Mouse (Mus musculus): ENCODE data around the gene Olfr648. TPM values are rescaled to one million over a fixed set of nuclear protein-coding genes. Genes with fewer than 3 reads are reported as not detected.

Gene Olfr648
- not detected in 2 replicates for total RNA-seq (2021)
- long read RNA-seq, experiment 1, result 0 reads
- long read RNA-seq, experiment 2, result 0 reads

DNA sequence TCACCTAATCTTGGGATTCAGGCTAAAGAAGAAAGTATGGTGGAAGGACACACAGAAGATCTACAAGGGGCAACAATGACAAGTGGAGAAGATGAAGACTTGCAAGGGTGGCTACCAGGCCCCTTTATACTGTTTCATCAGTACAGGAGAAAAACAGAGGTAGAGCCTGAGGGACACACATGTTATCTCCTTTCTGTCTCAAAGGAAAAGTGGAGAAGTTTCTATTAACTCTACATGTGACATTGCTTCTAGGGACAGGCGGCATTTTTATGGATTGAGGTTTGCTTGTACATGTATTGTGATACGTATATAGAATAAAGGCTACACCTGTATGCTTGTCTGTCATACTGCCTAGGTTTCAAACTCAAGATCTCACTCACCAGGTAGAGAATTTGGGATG lies at the start of gene Olfr648:
Gene Olfr648, minus strand, starts transcription at position 101 of the 400 bp plus-strand sequence.
- DNase-seq, result no peak

- peak; percentile 48 for DNase-seq
These were observed 48.0 kb upstream of the Olfr648 start for GRCm38 (mm10) chr7:104231203-104231602.

DNA sequence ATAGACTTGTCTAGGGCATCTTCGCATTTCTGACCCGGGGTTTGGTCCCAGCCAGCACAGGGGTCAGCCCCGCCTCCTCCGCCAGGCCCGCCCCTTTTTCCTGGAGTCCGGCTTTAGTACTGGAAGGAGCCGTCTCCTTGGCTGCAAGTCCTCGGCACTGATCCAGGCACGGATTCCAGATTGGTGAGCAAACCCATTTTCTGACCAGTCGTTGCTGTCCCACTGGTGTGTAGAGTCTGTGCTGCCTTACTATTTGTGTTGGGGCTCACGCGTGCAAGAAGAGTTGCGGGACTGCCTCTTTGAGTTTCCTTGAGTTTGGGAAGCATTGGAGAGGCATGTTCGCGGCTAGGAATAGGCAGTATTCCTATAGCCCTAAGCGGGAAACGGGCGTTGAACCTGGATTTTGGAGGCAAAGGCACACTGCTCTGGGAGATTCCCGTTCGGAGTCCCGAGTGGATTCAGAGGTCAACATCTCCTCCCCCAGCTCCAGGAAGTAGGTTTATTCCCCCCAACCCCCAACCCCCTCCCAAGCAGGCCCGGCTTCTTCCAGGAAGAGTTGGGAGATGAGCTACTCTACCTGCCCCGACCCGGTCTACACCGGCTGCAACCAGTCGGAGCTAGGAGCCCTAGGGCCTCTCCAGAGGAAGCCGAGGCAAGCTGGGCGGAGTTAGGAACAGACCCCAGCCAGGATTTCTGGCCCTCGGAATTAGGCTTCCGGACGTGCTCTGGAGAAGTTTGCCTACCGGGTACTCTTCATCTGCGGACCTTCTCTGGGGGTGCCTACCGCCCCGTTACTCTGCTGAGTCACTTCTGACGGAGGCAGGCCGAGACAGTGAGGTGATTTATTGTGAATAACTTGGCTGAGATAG lies 35.7 kb upstream of the Olfr648 start, which contains the start of gene Trim6:
Gene Trim6, plus strand, starts transcription at position 93 of the 869 bp plus-strand sequence.
- DNase-seq, result peak; percentile 91

GRCm38 (mm10) chr7:104217881-104218280 lies 34.7 kb upstream of the Olfr648 start:
- DNase-seq, result no peak

GRCm38 (mm10) chr7:104216011-104216535 lies 32.9 kb upstream of the Olfr648 start:
- no peak for DNase-seq

DNA sequence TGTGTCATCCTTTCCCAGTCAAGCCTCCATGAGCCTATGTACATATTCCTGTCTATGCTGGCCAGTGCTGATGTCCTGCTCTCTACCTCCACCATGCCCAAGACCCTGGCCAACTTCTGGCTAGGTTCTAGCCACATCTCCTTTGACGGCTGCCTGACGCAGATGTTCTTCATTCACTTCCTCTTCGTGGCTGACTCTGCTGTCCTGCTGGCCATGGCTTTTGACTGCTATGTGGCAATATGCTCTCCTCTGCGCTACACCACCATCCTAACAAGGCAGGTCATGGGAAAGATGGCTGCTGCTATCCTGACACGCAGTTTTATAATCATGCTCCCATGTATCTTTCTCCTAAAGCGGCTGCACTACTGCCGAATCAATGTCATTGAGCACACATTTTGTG lies 23.0 kb upstream of the Olfr648 start:
- no peak for DNase-seq

DNA sequence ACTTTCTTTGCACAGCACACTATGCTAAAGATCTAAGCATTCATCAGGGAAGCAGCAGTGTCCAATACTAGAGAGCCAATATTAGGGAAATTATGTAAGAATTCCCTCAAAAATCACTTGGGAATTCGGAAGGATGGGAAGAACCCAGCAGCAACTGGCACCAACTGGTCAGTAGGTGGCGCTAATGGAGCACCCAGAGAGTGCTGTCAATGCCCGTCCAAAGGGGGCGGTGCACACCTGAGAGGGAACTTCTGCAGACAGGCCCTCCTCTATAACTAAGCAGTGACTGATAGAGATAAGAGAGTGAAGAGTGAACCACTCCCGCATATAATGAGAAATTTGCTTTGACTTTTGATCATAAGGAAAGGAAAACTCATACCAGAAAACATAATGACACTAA lies 16.6 kb upstream of the Olfr648 start:
- peak; percentile 86 for DNase-seq

GRCm38 (mm10) chr7:104195885-104196284 lies 12.7 kb upstream of the Olfr648 start, which contains the start of gene Olfr649:
Olfr649 (minus strand) TSS chr7:104195985.
- DNase-seq, result no peak

- no peak for DNase-seq
These were observed 8.1 kb upstream of the Olfr648 start for GRCm38 (mm10) chr7:104191275-104191674.

DNA sequence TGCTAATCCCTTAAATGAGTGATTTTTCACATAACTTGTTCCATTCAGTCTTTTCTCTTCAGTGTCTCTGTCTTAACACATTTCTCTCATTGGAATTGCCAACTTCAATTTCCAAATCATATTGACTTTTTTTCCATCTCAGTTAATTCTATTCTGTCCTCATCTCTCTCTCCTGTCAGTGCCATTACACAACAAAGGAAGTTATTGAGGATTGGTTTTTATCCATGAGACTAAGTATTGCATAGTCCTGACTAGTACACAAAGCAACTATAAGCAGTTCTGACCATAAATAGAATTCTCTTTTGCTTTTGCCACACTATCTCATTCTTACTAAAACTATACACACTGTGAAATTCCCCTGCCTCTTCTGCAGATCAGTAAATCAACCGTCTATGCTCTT lies 4.1 kb downstream of the Olfr648 start:
- no peak for DNase-seq

DNA sequence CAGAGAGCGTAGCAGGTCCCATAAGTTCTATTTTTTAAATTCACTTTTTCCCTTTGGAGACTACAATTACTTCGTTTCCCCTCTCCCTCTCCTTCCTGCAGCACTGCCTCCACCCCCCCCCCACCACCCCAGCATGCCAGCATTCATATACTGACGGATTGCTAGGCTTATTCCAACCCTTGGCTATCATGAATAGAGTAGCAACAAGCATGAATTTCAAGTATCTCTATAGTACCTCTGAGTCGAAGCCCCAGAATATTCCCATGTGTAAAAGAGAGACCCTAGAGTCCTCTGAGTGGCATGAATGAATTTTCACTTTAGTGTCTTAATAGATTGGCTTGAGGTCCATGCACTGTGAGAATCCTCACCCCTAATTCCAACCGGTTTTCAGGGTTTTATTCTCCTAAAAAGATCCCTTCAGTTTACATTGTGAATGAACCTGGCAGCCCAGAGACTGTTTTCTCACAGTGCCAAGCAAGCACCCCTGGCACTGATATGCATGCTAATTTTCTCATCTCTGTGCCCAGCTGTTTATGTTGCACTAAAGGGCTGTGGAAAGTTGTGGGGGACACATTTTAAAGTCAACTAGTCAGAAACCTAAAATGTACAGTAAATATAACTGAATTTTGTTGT lies 4.7 kb downstream of the Olfr648 start:
- DNase-seq, result no peak

DNA sequence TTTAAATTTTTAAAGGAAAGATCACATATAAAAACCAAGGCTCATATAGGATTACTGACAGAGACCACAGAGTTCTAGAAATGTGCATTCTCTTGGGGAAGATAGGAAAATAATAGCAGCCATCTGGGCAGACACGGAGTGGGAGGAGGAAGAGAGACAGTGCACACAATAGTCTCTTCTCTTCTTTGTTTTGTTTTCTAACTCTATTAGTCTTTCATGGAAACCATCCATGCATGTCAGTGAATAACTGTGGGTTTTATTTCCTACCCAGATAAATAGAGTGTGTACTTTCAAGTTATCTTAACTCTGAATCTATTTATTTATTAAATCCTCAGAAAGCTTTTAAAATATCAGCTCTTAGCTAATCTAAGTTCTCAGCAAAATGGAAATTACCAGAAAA lies 8.1 kb downstream of the Olfr648 start:
- DNase-seq, result no peak

DNA sequence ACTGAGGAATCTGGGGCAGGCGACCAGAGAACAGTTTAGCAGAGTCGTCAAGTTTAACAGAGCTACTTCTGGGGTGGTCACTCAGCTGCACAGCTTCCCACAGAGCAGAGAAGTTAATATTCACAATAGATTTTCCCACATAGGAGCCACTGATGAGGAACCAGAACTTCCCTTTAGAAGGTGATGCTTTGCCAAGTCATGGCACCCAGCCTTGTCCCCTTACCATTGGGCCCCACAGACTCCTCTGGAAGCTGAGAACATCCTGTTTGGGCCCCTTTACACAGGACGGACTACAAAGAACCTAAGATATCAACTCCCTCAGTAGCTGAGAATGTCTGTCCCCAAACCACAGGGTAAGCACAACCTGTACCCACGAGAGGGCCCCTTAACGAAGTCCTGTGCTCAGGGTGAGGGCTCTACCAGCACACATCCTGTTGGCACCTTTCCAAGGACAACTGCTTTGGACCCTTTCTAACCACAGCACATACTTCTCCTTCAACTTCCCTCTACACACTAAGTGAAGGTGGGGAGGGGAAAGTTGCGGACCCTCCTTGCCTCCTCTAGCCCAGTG lies 13.5 kb downstream of the Olfr648 start:
- no peak for DNase-seq

DNA sequence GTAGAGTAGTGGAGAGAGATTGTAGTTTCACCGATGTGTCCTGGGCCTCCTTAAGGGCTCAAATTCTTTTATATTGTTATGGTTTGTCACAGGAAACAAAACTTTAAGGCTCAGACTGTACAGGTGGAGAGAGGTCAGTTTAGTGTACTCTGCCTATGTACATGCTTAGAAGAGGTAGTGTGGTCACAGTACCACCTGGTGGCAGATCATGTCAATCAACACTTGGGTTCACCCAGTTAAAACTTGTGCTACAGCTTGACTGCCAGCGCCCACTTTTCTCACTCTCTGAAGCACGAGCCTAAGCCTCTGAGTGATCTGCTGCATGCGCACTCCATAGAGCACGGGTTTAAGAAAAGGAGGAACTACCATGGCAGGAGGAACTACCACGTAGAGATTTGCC lies 16.1 kb downstream of the Olfr648 start:
- DNase-seq, result no peak

GRCm38 (mm10) chr7:104150456-104150855 lies 32.7 kb downstream of the Olfr648 start, which contains the start of gene Ubqlnl:
Ubqlnl (minus strand) TSS chr7:104150556.
- DNase-seq, result no peak

- DNase-seq, result no peak
These were observed 40.0 kb downstream of the Olfr648 start, which contains the start of gene Ubqln3 for GRCm38 (mm10) chr7:104143179-104143578. Ubqln3 (minus strand) TSS chr7:104143279.

- DNase-seq, result no peak
These were observed 45.9 kb downstream of the Olfr648 start, which contains the start of gene Olfr643 for GRCm38 (mm10) chr7:104137305-104137704. Olfr643 (minus strand) TSS chr7:104137405.

- DNase-seq, result no peak
These were observed 53.5 kb downstream of the Olfr648 start, which contains the start of gene Ubqln5 for GRCm38 (mm10) chr7:104129726-104130125. Ubqln5 (minus strand) TSS chr7:104129826.

All from adrenal gland, postnatal 14 days (tissue).